Mouse (Mus musculus) ovary, postnatal 10 days (tissue): ENCODE measurements around the gene Olfr342.

Experiments used
- DNase-seq: peaks from one replicate; pipeline ENCODE4 v3.0.0; 2022; ENCODE audit warnings: low spot score

The Olfr342 gene

GRCm38 (mm10) chr2:36524698-36525097 lies at the start of gene Olfr342:
TSS of gene Olfr342 (plus strand) at chr2:36524998.
- no peak for DNase-seq

- DNase-seq: no peak
These were observed 42.4 kb upstream of the Olfr342 start, which contains the start of gene Olfr341 for GRCm38 (mm10) chr2:36482368-36482767. TSS of gene Olfr341 (minus strand) at chr2:36482468.

- DNase-seq: no peak
These were observed 40.4 kb downstream of the Olfr342 start for GRCm38 (mm10) chr2:36565156-36565555.

GRCm38 (mm10) chr2:36566362-36566761 lies 41.6 kb downstream of the Olfr342 start, which contains the start of gene Olfr344:
TSS of gene Olfr344 (plus strand) at chr2:36566662.
- DNase-seq: no peak

- DNase-seq: no peak
These were observed 42.2 kb downstream of the Olfr342 start for GRCm38 (mm10) chr2:36567022-36567421.

GRCm38 (mm10) chr2:36567845-36568244 lies 43.0 kb downstream of the Olfr342 start:
- DNase-seq: no peak
